Mouse (Mus musculus): ENCODE measurements around the gene Gm3880.
"Not testable (repeated sequence)": the region's sequence is repeated elsewhere in the genome, so short reads cannot be mapped to it uniquely, and the experiment has no call there.

DNA sequence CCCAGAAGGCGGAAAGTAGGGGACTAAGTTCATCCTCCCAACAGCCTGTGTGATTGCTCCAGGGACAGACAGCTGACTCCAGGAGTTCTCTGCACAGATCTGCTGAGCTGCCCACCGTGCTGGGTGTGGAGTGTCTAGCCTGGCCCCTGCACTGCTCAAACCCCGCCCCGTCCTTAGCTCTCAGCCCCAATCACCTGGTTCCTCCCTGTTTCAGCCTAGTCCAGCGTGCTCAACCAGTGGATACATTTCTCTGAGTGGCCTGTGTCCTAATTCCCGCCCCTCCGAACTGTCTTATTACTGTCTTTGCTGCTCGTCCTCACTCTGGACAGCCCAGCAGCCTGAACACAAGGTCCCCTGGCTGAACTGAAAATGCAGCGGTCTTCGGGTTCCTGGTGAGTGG lies 20.8 kb upstream of the Gm3880 start, which contains the start of the genes Gm9112 and Dmrtc1b:
- TF ChIP-seq CTCF, EP300 (IDR thresholded peaks at IDR 0.05; ENCODE audit: low read depth): not testable (repeated sequence)
